Mouse (Mus musculus) liver, embryonic 15.5 days (tissue): ENCODE measurements around the gene Dmrtc1c2. TPM values are rescaled to one million over a fixed set of nuclear protein-coding genes. Genes with fewer than 3 reads are reported as not detected.
"Not testable (repeated sequence)": the region's sequence is repeated elsewhere in the genome, so short reads cannot be mapped to it uniquely, and the experiment has no call there.

ENCODE experiments used
- ATAC-seq: fragments of 200-750 bp; cut with Nextera tagmentation; 2 replicates; pipeline ENCODE4 v1.8.0; 2017; ENCODE audit warnings: moderate number of reproducible peaks, mild to moderate bottlenecking, moderate library complexity; ENCODE audit not compliant: insufficient read depth
- H3K27ac ChIP-seq: fragments of 300-500 bp; sonication (generic); replicated peaks from 2 replicates; pipeline ENCODE4 v1.5.1; 2015; ENCODE audit warnings: mild to moderate bottlenecking, inconsistent platforms
- H3K27me3 ChIP-seq: fragments of 300-500 bp; sonication (generic); 2 replicates; pipeline ENCODE4 v1.6.1; 2015; ENCODE audit warnings: mild to moderate bottlenecking, inconsistent platforms
- H3K36me3 ChIP-seq: fragments of 300-500 bp; sonication (generic); replicated peaks from 2 replicates; pipeline ENCODE4 v1.6.1; 2015; ENCODE audit warnings: moderate library complexity, mild to moderate bottlenecking, inconsistent platforms
- H3K4me1 ChIP-seq: fragments of 300-500 bp; sonication (generic); replicated peaks from 2 replicates; pipeline ENCODE4 v1.6.1; 2015; ENCODE audit warnings: inconsistent platforms
- H3K4me2 ChIP-seq: fragments of 300-500 bp; sonication (generic); 2 replicates; pipeline ENCODE4 v1.6.1; 2015; ENCODE audit warnings: moderate library complexity, mild to moderate bottlenecking, inconsistent platforms
- H3K4me3 ChIP-seq: fragments of 300-500 bp; sonication (generic); replicated peaks from 2 replicates; pipeline ENCODE4 v1.5.1; 2015; ENCODE audit warnings: mild to moderate bottlenecking, inconsistent platforms
- H3K9ac ChIP-seq: fragments of 300-500 bp; sonication (generic); 2 replicates; pipeline ENCODE4 v1.6.1; 2015; ENCODE audit warnings: moderate library complexity, mild to moderate bottlenecking, inconsistent platforms
- H3K9me3 ChIP-seq: fragments of 300-500 bp; sonication (generic); replicated peaks from 2 replicates; pipeline ENCODE4 v1.6.1; 2016; ENCODE audit warnings: inconsistent platforms
- WGBS: fragments of 180-500 bp; shearing (Covaris S2); methylation state at CpG from one replicate; pipeline ENCODE4 v1.1.7; 2015; ENCODE audit warnings: mixed read lengths; ENCODE audit not compliant: insufficient replicate concordance; 5-methylcytosine and 5-hydroxymethylcytosine counted together
- polyA plus RNA-seq: library from polyadenylated mRNA; unstranded; fragments of >200 nt; fragmentation: Nextera tagmentation; extraction: Ambion mirVana; gene quantifications from 2 replicates; pipeline ENCODE4 v1.2.1, GENCODE M21; 2015

Gene Dmrtc1c2
- not detected in 2 replicates for polyA plus RNA-seq

DNA sequence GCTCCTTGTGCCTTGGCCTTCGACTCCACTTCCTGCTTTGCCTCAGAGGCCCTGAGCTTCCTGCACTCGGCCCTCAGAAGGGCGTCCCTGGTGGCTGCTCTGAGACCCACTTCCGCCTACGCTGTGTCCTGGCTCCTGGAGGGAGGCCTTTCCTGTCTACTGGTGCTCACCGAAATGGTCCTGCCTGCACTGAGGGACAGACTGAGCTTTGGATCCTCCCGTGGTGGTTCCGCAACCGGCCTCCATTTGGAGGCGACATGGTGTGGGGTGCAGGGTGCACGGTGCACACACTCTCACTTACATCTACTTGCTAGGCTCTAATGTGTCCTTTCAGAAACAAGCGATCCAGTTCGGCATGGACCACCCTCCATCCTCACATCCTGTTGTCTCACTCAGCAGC lies at the start of gene Dmrtc1c2:
Gene Dmrtc1c2 (minus strand): TSS at position 101 of the 400 bp plus-strand sequence.
- H3K4me2 ChIP-seq, H3K9ac ChIP-seq, ATAC-seq, H3K4me1 ChIP-seq, H3K36me3 ChIP-seq, H3K4me3 ChIP-seq, H3K9me3 ChIP-seq, H3K27ac ChIP-seq, H3K27me3 ChIP-seq: not testable (repeated sequence)
- 87% methylated on average over 3 of the region's 13 CpGs for WGBS

DNA sequence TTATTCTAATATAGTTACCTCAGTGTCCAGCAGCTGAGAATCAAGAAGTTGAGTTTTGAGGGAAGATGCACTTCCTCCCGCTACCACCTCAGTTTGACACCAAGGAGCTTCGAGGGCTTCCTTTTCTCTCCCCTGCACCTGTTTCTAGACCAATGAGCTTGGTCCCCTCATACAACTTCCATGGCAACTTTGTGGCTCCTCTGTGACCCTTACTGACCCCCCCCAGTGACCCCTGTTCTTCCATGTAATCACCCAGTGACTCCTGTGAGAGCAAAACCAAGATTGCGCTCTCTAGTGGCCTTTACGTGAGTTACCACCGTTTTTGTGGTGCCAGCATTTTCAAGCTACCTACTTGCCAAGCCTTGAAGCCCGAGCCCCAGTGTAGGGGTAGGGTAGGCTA lies 13.5 kb upstream of the Dmrtc1c2 start, which contains the start of gene 1700031F05Rik:
Gene 1700031F05Rik (minus strand): TSS at position 101 of the 400 bp plus-strand sequence.
- H3K27me3 ChIP-seq, result no peaks in the 10 kb centered on the region
- H3K9ac ChIP-seq, result no peak within 1 kb of the TSS
- no peak for ATAC-seq
- no peak within 1 kb of the TSS for H3K4me3 ChIP-seq
- WGBS, result 81% methylated on average over 6 of the region's 6 CpGs
- no peak within 1 kb of the TSS for H3K27ac ChIP-seq
- H3K9me3 ChIP-seq, result no peaks in the 10 kb centered on the region
- H3K4me1 ChIP-seq, result no peaks in the 10 kb centered on the region
- no peaks in the 10 kb centered on the region for H3K36me3 ChIP-seq
- no peak within 1 kb of the TSS for H3K4me2 ChIP-seq

DNA sequence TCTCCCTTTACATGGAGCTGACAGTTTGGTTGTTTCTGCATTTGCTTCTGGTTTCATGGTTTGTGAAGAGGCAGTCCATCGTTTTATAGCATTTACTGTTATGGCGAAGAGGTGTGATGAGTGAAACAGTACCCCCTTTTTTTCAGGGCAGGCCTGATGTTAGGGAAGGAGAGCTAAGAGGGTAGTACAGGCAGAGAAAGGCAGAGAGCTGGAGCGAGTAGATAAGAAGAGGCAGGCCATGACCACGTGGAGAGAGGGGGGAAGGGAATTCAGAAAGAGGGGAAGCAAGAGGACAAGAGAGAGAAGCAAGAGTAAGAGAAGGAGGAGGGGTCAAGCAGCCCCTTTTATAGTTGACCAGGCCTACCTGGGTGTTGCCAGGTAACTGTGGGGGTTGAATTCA lies 42.1 kb downstream of the Dmrtc1c2 start:
- Histone ChIP-seq H3K9ac (no peak overlapping the region), H3K9me3 (no peaks in the 10 kb centered on the region), H3K27me3 (no peaks in the 10 kb centered on the region), H3K4me2 (no peak overlapping the region), H3K4me3 (no peak overlapping the region), H3K4me1 (no peaks in the 10 kb centered on the region), H3K27ac (no peak overlapping the region), H3K36me3 (no peaks in the 10 kb centered on the region)
- no peak for ATAC-seq
- 33% methylated on average over 4 of the region's 4 CpGs for WGBS

DNA sequence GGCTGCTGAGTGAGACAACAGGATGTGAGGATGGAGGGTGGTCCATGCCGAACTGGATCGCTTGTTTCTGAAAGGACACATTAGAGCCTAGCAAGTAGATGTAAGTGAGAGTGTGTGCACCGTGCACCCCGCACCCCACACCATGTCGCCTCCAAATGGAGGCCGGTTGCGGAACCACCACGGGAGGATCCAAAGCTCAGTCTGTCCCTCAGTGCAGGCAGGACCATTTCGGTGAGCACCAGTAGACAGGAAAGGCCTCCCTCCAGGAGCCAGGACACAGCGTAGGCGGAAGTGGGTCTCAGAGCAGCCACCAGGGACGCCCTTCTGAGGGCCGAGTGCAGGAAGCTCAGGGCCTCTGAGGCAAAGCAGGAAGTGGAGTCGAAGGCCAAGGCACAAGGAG lies 51.8 kb downstream of the Dmrtc1c2 start, which contains the start of gene Dmrtc1c1:
Gene Dmrtc1c1 (plus strand): TSS at position 301 of the 400 bp plus-strand sequence.
- not testable (repeated sequence) for H3K27ac ChIP-seq, H3K9me3 ChIP-seq, H3K4me2 ChIP-seq, H3K9ac ChIP-seq, H3K27me3 ChIP-seq, H3K4me1 ChIP-seq, ATAC-seq, H3K4me3 ChIP-seq, H3K36me3 ChIP-seq
- no CpG with 5 or more reads among the region's 14 CpGs for WGBS

Other genes with a start within 250 kb of the Dmrtc1c2 start
- gene Phka1, start 210.4 kb downstream of the Dmrtc1c2 start, polyA plus RNA-seq, result 1.0 and 1.2 TPM in 2 replicates
- gene Gm3880, start 167.6 kb downstream of the Dmrtc1c2 start, polyA plus RNA-seq, result not detected in 2 replicates
- gene Gm9112, start 147.0 kb downstream of the Dmrtc1c2 start, polyA plus RNA-seq, result not detected in 2 replicates
- not detected in 2 replicates for gene Dmrtc1b, start 146.8 kb downstream of the Dmrtc1c2 start, polyA plus RNA-seq
- gene Dmrtc1c1, start 51.7 kb downstream of the Dmrtc1c2 start, polyA plus RNA-seq, result not detected in 2 replicates
- gene 1700031F05Rik, start 13.4 kb upstream of the Dmrtc1c2 start, polyA plus RNA-seq, result not detected in 2 replicates
- not detected in 2 replicates for gene Dmrtc1a, start 54.1 kb upstream of the Dmrtc1c2 start, polyA plus RNA-seq
- gene 1700011M02Rik, start 54.3 kb upstream of the Dmrtc1c2 start, polyA plus RNA-seq, result not detected in 2 replicates
- gene 1700018G05Rik, start 73.8 kb upstream of the Dmrtc1c2 start, polyA plus RNA-seq, result not detected in 2 replicates